Mouse (Mus musculus) adrenal gland, adult (tissue): ENCODE data around the gene Smarcc1.
A peak's percentile ranks its signal among the peaks of the same experiment; 100 is the strongest.
"Not testable (repeated sequence)": the region's sequence is repeated elsewhere in the genome, so short reads cannot be mapped to it uniquely, and the experiment has no call there.

Source experiments
- DNase-seq, 2 experiments: peaks; one replicate each; pipeline ENCODE4 v3.0.0; 2022 to 2023; ENCODE audit warnings: low spot score in 1 of 2; ENCODE audit not compliant: inconsistent age in 2 of 2

The Smarcc1 gene

DNA sequence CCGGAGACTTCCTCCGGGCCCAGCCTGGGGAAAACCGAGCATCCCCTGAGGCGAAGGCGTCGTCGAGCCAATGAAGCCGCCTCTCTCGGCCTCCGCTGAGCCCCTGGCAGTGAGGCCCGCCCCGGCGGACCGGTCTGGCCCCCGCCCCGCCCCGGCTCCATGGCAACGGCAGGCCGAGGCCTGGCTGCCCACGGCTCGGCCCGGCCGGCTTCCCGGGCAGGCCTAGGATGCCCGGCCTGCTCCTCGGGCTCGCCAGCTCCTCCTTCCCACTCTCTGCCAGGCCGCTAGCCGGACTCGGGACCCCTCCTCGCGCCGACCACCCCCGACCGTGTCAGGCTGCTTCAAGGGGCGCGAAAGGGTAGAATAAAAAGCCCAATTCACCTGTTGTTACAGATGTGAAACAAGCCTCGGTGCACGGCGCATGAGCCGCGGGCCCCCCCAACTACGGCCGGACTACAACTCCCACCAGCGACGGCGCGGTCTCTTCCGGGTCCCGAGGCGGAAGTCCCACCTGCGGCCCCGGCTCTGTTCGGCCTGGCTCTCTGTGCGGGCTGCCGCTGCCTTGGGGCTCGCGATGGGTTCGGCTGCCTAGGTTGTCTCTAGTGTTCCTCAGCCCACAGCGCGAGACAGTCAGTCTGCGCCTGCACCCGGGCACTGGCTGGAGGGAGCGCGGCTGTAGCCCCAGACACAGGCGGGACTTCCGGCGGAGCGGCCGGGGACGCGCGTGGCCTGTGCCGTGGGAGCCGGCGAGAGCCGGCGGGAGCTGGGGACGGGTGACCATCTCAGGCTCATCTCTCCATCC is at the start of gene Smarcc1:
Gene Smarcc1, plus strand, starts transcription at position 732 of the 802 bp plus-strand sequence.
- DNase-seq, result peak; percentile 93 to 98

DNA sequence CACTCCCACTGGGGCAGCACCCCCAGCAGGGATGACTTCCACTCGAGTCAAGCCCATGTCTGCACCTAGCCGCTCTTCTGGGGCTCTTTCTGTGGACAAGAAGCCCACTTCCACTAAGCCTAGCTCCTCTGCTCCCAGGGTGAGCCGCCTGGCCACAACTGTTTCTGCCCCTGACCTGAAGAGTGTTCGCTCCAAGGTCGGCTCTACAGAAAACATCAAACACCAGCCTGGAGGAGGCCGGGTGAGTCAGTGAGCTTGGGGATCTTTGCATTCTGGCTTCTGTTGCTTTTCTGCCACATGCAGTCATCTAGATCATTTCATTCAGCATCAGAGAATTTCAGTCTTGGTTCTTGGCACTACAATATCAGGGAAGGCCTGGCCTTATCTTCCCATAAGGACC is 48.8 kb upstream of the Smarcc1 start:
- DNase-seq, result peak; percentile 85 to 91

DNA sequence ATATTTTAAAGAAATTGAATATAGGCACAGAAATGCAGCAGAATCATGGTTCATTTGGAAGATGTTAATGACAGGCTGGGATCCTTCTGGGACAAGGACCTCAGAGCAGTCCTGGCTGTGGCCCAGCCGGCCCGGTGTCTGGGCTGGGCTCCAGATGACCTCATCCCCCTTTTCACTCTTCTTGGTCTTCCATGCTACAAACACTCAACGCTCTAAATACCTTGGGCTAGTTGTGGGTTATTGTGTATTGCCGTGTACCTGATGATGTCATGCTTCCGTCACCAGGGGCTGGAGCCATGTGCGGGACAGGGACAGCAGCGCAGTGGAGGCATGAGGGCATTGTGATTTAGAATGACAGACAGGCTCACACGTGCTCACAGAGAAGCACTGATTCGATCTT is 47.1 kb upstream of the Smarcc1 start:
- peak; percentile 89 to 94 for DNase-seq

DNA sequence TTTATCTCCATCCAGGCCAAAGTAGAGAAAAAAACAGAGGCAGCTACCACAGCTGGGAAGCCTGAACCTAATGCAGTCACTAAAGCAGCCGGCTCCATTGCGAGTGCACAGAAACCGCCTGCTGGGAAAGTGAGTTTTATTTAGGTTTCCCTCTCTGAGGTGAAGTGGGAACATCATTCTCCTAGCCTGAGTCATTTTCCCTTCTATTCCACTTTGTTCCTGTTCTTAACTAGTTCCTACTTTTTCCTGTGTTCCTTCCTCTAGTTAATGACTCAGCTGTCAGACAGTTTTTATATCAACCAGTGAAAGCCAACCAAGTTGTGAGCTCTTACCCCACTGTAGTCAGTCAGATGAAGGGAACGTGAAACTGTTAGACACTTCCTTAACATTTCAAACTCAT is 46.5 kb upstream of the Smarcc1 start:
- peak in 1 of 2 experiments; percentile 33 for DNase-seq

DNA sequence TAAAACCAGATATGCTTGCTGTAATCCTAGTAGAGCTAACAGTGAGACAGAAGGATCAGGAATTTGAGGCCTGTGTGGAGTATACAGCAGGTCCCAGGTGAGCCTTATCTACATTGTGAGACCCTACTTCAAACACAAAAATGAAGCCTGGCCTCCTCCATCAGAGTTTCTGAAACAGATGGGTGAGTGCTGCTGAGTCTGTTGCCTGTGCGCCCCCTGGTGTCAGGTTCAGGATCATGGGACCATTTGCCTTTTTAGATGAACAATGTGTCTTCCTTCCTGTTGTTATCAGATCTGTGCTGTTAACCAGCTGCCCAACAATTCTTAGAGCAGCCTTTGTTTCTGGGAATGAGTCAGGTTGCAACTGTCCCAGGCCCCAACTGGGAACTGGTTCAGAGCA is 45.7 kb upstream of the Smarcc1 start:
- DNase-seq, result peak; percentile 76 to 93

DNA sequence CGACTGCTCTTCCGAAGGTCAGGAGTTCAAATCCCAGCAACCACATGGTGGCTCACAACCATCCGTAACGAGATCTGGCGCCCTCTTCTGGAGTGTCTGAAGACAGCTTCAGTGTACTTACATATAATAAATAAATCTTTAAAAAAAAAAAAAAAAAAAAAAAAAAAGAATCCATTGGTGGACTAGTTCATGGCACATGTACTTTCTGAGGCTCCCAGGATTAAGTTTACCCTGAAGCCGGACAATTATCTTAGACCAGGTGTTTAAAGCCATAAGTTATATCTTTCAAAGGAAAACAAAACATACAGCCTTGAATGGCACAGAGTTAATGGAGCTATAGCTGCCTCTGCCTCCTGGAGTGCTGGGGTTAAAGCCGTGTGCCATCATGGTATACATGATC is 41.0 kb upstream of the Smarcc1 start:
- not testable (repeated sequence) for DNase-seq

DNA sequence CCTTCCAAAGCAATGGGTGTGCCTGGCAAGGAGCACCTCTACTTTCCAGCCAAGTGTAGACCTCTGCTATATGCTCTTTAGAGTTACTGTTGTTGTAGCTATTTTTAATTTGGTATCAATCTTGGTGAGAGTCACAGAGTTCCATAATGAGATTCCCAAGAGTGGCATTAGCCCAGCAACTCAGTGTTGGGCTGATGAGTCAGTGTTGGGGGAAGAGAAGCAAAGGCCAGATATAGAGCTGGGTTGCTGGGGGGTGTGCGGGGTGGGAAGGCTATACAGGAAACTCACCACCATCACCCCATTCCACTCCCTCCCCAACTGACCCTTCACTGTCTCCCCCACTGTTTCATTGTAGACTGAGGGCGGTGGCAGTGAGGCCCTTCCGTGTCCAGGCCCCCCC is 36.4 kb upstream of the Smarcc1 start:
- DNase-seq, result no peak

DNA sequence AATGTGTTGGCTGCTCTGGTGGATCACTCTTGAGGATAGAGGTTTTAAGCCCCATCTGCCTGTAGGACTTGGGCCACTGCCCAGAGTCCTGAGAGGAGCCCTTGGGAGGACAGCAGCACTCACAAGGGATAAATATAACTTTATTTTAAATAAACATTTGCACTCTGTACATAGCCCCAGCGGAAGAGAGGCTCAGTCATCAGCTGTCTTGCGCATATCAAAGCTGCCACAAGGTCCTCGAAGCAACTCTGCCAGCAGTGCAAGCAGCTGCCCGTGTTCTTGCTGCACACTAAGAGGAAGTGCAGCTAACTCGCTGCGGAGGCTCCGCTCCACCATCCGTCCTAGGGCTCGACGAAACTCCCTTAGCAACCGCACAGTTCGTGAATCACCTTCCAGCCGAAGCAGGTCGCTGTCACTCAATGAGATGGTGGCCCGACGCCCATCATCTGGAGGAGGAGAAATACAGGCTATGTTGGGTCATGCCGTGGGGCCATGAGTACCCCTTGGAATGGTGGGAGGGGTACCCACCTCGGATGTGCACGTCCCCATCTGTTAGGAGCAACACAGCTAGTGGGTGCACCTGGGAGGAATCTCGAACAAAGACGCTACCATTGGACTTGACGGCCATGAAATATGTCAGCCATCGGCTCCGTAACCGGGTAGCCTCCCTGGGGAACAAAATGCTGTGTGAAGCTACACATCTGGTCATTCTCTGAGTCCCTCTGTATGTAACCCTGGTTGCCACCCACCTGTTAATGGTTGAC is 33.1 kb upstream of the Smarcc1 start:
- no peak for DNase-seq

DNA sequence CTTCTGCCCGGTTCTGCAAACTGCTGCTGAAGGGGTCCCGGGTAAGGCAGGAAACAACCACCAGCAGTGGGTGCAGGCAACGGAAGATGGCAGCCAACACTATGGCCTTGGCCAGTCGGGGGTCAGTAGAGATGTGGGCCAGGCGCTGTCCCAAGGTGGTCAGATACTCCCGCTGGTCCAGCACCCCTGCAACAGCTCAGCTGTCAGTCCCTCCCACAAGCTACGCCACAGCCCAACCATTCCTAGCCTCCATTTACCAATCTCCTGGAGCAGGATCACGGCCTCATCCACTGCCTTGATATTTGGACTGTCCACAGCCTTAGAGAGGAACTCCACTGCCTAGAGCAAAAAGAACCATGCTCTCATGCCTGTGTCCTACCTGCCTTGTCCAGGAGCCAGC is 31.8 kb upstream of the Smarcc1 start:
- no peak for DNase-seq

DNA sequence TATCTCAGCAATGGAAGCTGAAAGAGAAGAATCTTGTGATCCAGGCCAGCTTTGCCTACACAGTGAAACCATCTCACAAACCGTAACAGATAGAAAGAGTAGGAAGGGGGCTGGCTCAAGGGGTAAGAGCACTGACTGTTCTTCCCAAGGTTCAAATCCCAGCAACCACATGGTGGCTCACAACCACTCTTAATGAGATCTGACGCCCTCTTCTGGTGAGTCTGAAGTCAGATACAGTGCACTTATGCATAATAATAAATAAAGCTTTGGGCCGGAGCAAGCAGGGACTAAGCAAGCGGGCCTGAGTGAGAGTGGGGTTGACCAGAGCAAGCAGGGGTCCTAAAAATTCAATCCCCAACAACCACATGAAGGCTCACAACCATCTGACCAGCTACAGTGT is 24.2 kb upstream of the Smarcc1 start:
- no peak for DNase-seq

DNA sequence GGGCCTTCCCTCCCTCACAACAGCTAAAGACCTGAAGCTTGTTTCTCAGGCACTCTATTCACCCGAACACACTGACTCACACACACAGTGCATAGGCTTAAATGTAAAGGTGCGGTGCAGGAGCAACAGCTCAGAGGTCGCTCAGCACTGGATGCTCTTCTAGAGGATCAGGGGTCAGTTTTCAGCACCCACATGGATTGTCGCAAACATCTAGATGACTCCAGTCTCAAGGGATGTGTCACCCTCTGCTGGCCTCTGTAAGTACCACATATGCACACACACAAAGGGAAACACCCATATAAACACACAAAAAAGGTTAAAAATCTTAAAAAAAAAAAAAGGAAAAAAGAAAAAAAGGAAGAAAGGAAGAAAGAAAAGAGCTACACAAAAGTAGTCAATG is 22.7 kb upstream of the Smarcc1 start:
- no peak for DNase-seq

DNA sequence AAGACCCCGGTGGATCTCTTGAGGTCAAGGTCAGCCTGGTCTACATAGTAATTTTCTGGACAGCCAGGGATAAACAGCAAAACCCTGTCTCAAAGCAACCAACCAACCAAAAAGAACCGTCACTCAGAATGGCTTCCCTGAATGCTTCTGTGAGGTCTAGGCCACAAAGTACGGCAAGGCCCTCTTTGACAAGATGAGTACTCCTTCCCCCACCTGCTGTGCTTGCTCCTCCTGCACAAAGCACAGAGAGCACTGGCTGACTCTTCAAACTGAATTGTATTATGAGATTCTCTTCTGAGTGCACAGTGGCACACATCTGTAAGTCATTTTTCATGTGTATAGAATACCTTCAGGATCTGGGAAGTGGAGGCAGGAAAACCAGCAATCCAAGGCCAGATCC is 19.7 kb upstream of the Smarcc1 start:
- no peak for DNase-seq

DNA sequence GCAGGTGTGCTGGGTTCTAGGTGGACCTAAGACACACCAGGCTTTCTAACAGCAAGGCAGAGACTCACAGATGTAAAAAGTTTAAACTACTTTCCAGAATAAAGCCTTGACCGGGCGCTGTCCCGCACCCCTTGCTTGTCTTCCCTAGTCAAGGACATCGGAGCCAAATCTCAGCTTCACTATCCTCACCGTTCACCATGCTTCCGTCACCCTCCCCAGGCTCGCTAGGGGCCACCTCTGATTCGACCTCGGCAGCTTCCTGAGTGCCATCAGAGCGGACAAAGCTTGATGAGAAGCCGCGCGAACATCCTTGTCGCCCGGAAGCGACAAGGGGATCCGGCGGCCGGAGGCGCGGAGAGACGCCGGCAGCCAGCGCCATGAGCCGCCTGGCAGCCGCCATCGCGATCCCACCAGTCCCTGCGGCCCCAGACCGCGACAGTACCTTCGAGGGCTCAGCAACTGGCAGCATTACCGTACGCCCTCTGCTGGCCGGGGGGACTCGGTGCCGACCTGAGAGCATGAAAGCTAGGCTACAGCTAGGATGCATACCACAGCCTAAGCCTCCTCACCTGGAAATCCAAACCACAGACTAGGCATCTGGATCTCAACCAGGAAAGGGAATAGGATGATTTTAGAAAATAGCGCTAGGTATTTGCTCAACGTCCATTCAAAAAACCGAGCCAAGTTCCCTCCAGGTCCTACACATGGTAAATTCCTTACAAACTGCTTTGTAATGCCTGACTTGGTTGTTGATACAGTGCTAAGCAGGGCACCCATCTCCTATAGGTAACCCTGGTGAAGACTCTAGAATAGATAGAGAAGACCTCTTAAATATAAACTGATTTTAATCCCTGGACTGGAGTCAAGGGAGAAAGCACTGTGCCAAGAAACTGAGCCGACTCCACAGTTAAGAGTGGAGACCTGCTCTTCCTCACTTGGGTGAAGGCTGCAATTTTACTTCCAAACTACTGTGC is 16.6 kb upstream of the Smarcc1 start:
- peak; percentile 92 to 97 for DNase-seq

DNA sequence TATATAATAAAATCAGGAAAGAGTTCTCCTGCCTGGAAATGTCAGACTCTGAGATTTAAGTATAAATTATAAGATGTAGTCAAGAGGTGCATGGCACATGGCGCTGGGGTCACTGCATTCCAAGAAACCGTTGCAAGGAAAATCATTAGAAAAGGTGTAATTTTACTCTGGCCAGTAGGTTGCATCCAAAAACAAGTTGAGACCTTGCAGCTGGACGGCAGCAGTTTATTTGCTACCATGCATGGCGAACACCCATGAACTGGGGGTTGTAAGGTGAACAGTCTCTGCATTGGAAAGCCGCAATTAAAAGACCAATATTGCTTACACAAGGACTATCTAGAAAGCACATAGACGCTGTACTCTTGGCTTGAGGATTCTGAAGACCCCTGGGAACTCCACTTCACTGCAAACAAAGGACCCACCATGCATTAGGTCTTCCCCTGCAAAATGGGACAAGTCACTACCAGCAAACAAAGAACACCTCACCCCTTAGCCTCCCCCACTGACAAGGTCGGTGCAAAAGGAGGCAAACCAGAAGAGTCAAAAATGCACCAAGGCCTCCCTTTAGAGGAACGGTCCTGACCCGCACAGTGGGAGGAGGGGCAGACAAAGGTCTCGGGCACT is 1.0 kb upstream of the Smarcc1 start:
- DNase-seq, result peak in 1 of 2 experiments; percentile 45

DNA sequence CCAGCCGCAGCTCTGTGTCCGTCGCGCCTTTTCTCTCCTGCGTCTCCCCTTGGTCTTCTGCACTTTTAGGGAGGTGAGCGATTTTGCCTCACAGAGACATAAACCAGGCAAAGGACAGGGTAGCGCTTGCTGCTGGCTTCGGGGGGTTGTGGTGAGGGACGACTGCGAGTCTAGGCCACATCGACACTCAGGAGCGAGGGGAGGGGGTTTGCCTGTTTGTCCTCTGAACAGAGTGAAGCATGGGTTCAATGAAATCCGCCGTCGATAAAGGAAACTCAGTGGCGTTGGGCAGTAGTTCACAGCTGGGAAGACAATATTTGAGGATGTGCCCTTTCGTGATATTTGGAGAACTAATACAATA is 251 bp downstream of the Smarcc1 start, which contains the start of gene Dhx30:
Gene Dhx30, minus strand, starts transcription at position 52 of the 361 bp plus-strand sequence.
- DNase-seq, result no peak

DNA sequence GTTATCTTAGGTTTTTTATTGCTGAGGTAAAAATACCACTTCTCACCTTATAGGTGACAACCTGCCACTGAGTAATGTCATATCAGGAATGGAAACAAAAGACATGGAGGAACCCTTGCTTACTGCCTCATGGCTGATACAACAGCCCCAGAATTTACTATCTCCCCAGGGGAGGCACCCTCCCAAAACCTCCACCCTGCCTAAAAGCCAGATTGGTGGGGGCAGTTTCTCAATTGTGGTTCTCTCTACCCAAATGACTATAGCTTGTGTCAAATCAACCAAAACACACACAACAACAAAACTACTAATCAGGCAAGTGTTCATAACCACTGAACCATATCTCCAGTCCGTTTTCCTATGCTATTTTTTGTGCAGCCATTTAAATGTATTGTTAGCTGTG is 741 bp downstream of the Smarcc1 start:
- no peak for DNase-seq

DNA sequence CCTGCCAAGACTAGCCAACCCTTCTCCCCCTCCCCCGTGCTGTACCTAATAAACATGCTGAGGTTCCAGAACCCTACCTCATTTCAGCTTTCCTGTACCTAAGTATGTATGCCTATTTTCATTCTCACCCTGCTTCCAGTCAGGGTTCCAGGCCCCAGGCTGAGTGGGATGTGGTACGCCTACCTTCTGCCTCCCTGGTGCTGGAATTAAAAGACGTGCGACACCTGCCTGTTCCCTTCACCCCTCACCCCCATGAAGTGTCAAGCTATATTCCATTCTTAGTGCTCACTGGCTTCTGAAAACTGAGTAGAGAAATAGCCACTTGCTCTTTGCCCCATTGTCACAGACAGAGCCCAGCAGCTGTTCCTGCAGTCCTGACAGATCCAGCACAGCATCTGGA is 3.9 kb downstream of the Smarcc1 start:
- no peak for DNase-seq

DNA sequence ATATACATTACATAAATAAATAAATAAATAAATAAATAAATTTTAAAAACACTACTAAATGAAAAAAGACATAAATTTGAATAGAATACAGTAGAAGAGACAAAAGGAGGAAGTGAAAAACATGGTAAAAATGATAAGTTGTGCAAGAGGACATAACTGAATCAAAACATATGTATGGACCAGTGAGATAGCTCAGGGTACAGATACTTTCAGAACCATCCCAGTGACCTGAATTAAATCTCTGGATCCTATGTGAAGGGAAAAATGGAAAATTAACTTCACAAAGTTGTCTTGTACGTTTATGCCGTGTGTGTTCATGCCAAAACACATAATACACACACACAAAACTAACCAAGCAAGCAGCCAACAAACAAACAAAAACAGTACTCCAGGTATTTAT is 5.8 kb downstream of the Smarcc1 start:
- no peak for DNase-seq

DNA sequence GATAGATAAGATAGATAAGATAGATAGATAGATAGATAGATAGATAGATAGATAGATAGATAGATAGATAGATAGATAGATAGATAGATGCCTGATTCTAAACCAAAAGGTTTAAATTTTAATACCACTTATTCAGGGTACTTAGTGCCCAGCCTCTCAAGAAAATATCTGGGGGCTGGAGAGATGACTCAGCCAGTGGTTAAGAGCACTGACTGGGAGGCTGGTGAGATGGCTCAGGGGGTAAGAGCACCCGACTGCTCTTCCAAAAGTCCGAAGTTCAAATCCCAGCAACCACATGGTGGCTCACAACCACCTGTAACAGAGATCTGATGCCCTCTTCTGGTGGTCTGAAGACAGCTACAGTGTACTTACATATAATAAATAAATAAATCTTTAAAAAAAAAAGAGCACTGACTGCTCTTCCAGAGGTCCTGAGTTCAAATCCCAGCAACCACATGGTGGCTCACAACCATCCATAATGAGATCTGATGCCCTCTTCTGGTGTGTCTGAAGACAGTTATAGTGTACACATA is 6.6 kb downstream of the Smarcc1 start:
- not testable (repeated sequence) for DNase-seq

DNA sequence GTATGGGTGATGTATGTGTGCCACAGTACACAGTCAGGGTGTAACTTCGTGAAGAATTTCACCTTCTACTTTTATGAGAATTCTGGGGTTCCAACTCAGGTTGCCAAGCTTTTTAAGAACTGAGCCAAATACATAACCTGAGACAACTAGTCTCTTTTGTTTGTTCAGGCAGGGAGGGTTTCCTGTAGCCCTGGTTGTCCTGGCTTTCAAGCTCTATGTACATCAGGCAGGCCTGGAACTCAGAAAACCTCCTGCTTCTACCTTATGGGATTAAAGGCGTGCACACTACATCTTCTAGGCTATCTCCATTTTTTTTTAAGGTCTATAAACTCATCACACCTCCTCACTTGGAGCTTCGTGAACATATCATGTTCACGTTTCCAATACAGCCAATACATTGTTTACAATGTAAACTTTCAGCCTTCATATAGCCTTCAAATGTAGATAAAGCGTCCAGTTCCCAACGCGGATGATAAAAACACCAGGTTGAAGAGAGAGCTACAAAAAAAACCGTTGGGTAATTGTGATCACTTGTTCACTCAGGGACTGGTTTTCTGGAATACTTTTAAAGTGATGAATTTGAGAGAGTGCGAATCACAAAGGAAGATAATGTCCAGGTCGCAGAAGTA is 13.5 kb downstream of the Smarcc1 start:
- no peak for DNase-seq
